Mouse (Mus musculus) c-Kit-positive CD71-positive TER-119-positive erythroid progenitor cells, embryonic 14.5 days (primary cell): ENCODE measurements around the gene Ttll11.

Source experiments
- DNase-seq: peaks from one replicate; pipeline ENCODE4 v3.0.0-alpha.2; 2013; ENCODE audit warnings: low spot score

Ttll11 gene

DNA sequence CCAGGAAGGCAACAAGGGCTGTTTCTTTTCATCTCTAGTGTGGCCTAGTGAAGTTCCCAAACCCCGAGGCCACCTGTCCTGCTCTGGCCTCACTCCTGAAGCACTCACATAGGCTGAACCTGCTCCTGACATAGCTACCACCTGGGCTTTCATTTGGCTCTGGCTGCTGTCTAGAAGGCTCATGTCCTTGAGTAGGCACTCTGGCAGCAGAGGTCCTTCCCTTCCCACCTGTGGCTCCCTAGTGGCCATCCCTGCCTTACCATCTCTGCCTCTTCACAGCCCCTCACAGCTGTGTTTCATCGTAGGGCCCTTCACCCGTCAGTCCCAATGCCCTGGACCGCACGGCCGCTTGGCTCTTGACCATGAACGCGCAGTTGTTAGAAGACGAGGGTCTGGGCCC lies 258.8 kb downstream of the Ttll11 start:
- DNase-seq: no peak

DNA sequence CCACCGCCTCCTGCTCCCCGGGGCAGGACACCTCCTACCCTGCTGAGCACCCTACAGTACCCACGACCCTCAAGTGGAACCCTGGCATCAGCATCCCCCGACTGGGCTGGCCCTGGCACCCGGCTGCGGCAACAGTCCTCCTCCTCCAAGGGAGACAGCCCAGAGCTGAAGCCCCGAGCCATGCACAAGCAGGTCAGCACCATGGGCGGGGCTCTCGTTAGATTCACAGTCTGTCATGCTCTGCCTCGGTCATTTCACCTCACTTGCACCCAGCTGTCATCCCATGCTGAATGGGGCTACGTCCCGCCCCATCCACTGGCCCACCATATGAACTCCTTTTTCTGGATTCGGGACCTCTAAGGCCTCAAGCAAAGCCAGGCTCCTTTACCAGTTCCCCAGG lies 259.2 kb downstream of the Ttll11 start:
- DNase-seq: no peak

DNA sequence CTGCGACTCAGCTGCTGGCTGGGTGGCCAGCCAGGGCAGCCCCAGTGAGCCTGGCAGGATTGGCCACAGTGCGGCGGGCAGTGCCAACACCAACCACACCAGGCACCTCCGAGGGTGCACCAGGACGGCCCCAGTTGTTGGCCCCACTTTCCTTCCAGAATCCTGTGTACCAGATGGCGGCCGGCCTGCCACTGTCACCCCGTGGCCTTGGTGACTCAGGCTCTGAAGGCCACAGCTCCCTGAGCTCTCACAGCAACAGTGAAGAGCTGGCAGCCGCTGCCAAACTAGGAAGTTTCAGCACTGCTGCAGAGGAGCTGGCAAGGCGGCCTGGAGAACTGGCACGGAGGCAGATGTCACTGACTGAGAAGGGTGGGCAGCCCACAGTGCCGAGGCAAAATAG lies 259.6 kb downstream of the Ttll11 start:
- no peak for DNase-seq

DNA sequence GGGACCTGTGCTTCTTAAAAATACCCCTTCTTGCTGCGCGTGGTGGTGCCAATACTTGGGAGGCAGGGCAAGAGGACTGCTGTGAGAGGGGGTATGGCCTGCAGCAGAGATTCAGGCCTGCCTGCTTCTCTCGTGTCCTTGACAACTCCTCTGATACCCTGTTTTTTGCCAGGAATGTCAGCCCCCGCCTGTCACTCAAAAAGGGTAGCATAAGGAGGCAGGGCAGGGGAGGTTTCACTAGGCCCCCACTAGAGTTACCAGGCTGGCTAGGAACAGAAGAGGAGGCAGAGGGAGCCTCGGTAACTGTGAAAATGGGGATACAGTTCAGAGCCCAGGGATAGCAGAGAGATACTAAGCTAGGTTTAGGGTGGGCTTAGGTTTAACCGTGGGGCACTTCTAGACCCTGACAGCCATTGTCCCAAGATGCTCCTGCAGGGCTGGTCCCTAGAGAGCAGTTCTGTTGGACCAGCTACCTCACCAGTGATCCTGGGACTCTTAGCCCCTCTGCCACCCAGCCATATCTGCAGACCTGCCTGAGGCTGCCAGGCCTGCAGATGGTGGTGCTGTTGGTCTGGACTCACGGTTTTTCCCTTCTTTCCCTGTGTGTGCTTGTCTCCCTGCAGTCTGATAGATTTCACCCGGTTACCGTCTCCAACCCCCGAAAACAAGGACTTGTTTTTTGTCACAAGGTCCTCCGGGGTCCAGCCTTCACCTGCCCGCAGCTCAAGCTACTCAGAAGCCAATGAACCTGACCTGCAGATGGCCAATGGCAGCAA lies 260.3 kb downstream of the Ttll11 start:
- no peak for DNase-seq

DNA sequence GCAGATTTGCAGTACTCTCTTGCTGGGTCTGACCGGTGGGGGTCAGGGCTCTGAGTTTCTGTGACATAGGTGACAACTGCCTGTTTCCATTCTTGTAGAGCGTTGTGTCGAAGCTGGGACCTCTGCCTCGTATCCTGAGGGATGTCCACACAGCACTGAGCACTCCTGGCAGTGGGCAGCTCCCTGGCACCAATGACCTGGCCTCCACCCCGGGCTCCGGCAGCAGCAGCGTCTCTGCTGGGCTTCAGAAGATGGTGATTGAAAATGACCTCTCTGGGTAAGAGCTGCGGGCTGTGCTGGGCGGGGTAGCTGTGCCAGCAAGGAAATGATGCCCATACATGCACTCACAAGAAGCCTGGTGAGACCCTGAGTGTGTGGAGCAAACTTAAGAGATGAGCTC lies 261.1 kb downstream of the Ttll11 start:
- no peak for DNase-seq

GRCm38 (mm10) chr2:35718003-35718500 lies 261.7 kb downstream of the Ttll11 start:
- DNase-seq: no peak

DNA sequence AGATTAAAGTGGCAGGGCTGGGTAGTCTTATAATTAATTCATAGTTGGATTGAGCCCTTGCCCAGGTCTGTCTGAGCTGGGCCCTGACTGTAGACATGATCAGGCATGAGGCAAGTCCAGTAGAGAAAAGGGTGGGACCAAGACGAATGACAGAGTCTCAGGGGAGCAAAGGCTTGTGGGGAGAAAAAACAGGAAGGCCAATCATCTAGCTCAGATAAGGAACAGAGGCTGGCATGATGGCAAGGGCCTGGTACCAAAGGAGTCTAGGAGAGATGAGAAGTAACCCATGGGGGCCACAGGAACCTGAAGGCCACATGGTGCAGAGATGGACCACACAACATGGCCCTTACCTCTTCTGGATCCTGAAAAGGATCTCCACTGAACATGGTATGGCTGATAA lies 263.5 kb downstream of the Ttll11 start:
- DNase-seq: no peak

DNA sequence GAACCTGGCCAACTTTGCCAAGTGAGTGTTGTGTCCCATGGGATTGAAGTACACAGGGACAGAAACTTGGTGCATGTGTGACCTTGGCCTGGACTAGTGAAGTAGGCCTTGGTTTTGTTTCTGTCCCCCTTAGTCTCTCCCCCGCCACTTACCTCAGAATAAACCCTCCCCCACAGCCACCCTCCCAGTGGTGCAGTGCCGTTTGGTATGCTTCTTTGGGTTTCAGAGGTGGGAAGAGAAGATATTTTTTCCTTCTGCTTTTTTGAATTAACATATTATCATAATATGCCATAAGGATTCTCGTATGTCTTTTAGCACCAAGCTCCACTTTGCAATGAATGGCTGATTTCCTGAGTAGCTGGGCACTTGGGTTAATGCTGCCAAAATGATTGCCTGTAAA lies 264.2 kb downstream of the Ttll11 start:
- DNase-seq: no peak

DNA sequence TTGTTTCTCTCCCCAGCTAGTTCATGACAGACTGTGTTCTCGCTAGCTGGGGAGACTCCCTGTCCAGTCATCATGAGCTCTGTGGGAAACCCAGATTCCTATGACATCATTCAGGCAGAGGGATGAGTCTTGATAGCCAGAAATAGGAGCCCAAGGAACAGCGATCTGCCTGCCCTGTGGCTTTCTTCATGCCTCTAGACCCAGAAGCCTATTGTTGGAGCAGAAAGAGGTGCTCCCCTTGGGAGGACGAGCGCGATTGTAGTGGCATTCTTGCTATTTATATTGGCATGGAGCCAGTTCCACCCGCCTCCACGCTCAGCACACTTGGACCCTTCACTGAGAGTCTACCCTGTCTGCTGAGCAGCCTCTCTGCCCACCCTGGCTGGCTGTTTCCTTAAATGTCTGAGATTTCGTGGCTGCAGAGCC lies 265.0 kb downstream of the Ttll11 start:
- DNase-seq: no peak

- DNase-seq: no peak
These were observed 266.3 kb downstream of the Ttll11 start for GRCm38 (mm10) chr2:35713460-35713859.

GRCm38 (mm10) chr2:35712611-35713010 lies 267.1 kb downstream of the Ttll11 start:
- no peak for DNase-seq

DNA sequence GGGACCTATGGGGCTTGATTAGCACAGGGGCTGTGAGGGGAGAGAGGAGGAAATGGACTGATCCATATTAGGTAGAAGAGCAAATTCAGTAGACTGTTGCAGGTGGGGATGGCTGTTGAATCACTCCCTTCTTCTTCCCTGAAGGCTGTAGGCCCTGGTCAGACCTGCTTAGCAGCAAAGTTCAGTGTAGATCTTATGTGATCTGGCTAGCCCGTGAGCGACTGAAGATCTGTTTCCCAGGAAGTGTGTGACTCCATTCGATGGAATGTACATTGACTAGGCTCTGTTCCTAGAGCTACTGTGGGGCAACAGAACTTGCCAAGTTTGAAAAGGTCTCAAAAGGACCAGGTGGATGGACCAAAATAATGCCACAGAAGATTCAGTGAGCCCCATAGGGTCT lies 276.5 kb downstream of the Ttll11 start:
- DNase-seq: no peak

DNA sequence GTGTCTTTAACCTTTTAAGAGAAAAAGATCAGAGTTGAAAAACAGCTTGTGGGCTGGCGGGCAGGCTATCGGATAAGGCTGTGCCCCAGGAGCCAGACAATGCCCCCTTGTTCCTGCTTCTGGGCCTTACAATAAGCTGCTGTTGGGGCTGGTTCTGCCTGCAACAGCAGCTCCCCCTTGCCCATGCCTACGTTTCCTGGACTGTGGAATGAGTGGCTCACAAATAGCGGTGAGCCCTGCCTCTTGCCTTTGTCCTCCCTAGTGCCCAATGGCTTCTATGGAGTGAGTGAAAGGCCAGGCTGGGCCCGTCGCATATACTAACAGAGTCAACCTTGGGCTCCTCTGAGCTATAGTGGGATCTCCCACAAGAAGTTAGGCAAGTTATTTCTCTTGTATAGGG lies 277.1 kb downstream of the Ttll11 start:
- DNase-seq: no peak

DNA sequence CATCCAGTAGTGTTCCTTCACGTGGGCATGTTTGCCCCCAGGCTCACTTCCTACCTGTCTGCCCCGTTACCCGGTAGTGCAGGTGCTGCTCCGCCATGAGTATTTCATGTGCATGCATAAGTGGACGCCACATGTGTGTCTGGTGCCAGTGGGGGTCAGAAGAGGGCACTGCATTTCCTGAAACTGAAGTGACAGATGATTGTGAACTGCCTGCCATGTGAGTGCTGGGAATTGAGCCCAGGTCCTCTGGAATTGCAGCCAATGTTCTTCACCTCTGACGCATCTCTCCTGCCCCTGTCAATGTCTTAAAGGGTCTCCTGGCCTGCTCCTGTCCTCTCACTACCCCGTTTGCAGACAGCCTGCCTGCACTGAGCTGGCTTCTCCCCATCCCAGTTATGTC lies 277.7 kb downstream of the Ttll11 start:
- no peak for DNase-seq
